Mouse (Mus musculus): ENCODE data around the gene Ccndbp1. TPM values are rescaled to one million over a fixed set of nuclear protein-coding genes. Genes with fewer than 3 reads are reported as not detected.

Ccndbp1 gene
- polyA plus RNA-seq, 1 experiment: 7.7 TPM

GRCm38 (mm10) chr2:121041098-121041497 is 32.9 kb downstream of the Ccndbp1 start:
- TF ChIP-seq GATA1 (IDR thresholded peaks at IDR 0.05; ENCODE audit: low read length): no peak

DNA sequence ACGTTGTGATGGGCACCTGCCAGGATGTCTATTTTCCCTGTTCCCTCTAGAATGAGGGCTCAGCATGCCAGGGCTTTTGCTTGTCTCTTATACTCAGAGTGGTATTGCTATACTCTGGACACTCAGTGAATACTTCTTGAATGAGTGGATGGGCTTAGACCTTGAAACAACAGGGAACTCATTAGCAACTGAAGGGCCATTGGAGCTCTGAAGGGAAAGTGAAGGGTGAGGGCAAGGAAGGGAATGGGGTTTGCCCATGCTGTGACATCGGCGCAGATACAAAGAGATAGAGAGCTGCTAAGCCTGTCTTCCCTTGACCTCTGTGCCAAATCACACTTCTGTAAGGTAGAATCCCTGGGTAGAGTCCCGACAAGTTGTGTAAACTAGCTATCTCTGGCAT is 37.5 kb downstream of the Ccndbp1 start:
- no peak for TF ChIP-seq GATA1 (IDR thresholded peaks at IDR 0.05; ENCODE audit: low read length)

DNA sequence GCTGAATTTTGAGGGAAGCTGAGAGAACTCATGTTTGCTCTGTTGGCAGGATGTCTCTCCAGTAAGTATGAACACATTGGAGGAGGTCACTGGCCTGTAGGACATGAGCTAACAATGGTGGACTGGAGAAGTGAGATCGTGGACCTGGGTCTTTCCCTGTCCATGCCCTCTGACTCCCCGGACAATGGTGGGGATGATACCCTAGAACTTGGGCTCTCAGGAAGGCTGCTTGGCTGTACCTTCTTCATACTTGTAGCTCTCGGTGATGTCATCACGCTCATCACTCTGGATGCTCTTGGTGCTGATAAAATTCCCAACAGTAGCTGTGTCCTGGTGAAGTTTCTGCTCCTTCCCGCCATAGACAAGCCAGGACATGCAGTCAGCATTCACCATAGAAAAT is 44.0 kb downstream of the Ccndbp1 start:
- TF ChIP-seq GATA1 (IDR thresholded peaks at IDR 0.05; ENCODE audit: low read length): no peak

DNA sequence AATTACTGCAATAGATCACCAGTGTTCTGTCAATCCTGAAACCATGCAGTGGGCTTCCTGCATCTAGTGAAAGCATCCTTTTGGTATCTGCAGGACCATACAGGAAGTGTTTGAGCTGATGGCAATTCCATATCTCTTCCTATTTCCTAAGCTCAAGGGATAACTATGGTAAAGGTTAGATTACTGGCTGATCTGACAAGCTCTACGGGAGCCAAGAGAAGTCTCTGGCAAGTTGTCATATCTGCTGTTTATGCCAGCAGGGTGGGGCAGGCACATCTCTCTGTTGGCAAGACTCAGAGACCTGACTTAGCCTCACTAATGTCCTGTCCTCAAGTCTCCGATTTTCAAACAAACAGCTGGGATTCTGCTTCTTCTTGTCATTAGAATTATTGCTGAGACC is 45.9 kb downstream of the Ccndbp1 start:
- peak; percentile 30 for TF ChIP-seq GATA1 (IDR thresholded peaks at IDR 0.05; ENCODE audit: low read length)

DNA sequence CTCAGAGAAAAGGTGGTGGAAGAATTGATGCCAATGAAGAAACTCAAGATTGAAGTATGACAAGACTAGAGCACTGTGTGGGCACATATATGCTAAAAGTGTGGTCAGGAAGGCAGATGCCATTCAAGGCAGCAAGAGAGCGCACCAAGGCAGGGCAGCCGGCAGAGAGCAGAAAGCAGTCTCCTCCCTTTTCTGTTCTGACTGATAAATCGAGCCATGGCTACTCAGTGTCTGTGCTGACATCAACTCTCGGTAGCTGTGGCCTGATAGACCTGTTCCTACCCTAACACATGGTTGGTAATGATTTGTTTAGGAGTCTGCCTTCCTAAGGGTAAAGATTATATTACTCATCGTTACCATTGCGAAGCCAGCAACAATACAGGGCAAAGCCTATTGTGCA is 47.7 kb downstream of the Ccndbp1 start:
- TF ChIP-seq GATA1 (IDR thresholded peaks at IDR 0.05; ENCODE audit: low read length): no peak

DNA sequence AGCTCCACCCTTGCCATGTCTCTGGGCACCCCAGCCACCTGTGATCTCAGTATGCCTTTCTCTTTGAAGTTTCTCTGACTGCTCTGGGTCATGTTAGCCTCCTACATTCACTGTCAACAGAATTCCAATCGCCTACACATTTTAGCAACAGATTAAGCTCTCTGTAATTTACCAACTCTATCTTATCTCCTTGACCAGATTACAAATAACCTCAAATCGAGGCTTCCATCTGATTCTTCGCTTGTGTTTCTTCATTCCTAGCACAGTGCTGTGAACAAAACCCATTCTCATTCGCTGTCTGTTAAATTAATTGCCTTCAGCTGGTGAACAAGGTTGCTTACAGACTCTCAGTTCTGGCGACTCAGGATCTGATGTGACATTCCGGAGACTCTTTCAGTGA is 49.8 kb downstream of the Ccndbp1 start:
- peak; percentile 59 for TF ChIP-seq GATA1 (IDR thresholded peaks at IDR 0.05; ENCODE audit: low read length)

GRCm38 (mm10) chr2:121061315-121061714 is 53.1 kb downstream of the Ccndbp1 start:
- TF ChIP-seq GATA1 (IDR thresholded peaks at IDR 0.05; ENCODE audit: low read length): no peak

Other genes starting within 250 kb of the Ccndbp1 start
- 77.4 and 97.3 TPM in 2 replicates for gene Cdan1, start 158.3 kb upstream of the Ccndbp1 start, polyA plus RNA-seq (2012)
- 5.6 and 7.9 TPM in 2 replicates for gene Ttbk2, start 157.8 kb upstream of the Ccndbp1 start, polyA plus RNA-seq (2012)
- gene Ubr1, start 37.7 kb upstream of the Ccndbp1 start, polyA plus RNA-seq (2012): 27.1 and 34.7 TPM in 2 replicates
- 1.3 and 2.0 TPM in 2 replicates for gene Tmem62, start 31.4 kb upstream of the Ccndbp1 start, polyA plus RNA-seq (2012)
- gene Epb42, start 28.7 kb downstream of the Ccndbp1 start, polyA plus RNA-seq (2012): 0.70 and 0.73 TPM in 2 replicates
- gene Tgm5, start 77.4 kb downstream of the Ccndbp1 start, polyA plus RNA-seq (2012): not detected in 2 replicates
- gene Tgm7, start 101.4 kb downstream of the Ccndbp1 start, polyA plus RNA-seq (2012): not detected in 2 replicates
- gene Adal, start 132.0 kb downstream of the Ccndbp1 start, polyA plus RNA-seq (2012): 4.1 and 5.7 TPM in 2 replicates
- 12.9 and 14.2 TPM in 2 replicates for gene Lcmt2, start 132.2 kb downstream of the Ccndbp1 start, polyA plus RNA-seq (2012)
- gene Tubgcp4, start 162.3 kb downstream of the Ccndbp1 start, polyA plus RNA-seq (2012): 17.0 and 25.6 TPM in 2 replicates
- 10.8 and 12.7 TPM in 2 replicates for gene Zscan29, start 162.7 kb downstream of the Ccndbp1 start, polyA plus RNA-seq (2012)

All from G1E-ER4 (cell line).